8 mouse cellular contexts compared by ENCODE assay signal in the genomic region with DNA sequence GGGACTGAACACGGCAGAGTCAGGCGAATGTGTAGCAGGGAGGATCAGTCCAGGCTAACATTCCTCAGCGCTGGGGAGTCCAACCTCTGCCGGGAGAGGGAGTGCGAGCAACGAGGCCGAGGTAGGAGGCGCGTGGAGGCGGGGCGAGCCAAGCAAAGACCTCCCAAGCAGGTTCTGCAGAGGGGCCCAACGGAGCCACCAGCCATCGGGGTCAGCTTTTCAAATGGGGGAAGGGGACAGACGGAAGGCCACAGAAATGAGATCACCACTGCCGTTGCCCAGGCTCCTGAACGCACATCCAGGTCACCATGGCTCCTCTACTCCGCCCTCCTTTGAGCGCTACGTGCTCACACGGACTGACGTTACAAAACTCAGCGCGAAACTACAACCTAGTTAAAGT. TPM values are rescaled to one million over a fixed set of nuclear protein-coding genes. Genes with fewer than 3 reads are reported as not detected.
DNase-seq lines count a peak whose midpoint lies in the region; ATAC-seq and TF ChIP-seq lines count a peak whose summit lies in the region.

No protein-coding gene starts in this region.

- peak overlapping the region; percentile 78 for H3K4me3 ChIP-seq in gastrocnemius, adult 2 months
- peak overlapping the region; percentile 66 for H3K4me3 ChIP-seq in hindbrain, embryonic 13.5 days

- H3K4me1 ChIP-seq in hindbrain, embryonic 13.5 days (replicated peaks) = peaks cover 22% of the 10 kb centered on the region

- H3K27me3 ChIP-seq in hindbrain, embryonic 13.5 days = peaks cover 22% of the 10 kb centered on the region

- DNase-seq in adipocyte (ENCODE audit: low spot score) = peak; percentile 92
- DNase-seq in cerebellum, postnatal 4 days (ENCODE audit: low spot score in 2 of 2) = peak; percentile 44 to 72
- DNase-seq in gastrocnemius, adult 2 months = peak; percentile 90
- peak; percentile 65 to 75 for DNase-seq in layer of hippocampus, postnatal 25 days (ENCODE audit: extremely low spot score in 1 of 2, low spot score in 1 of 2)
- peak; percentile 78 for DNase-seq in lung, postnatal 14 days
- peak; percentile 84 for DNase-seq in right cerebral cortex, adult 18-20 months

- peak overlapping the region; percentile 100 for H3K4me2 ChIP-seq in hindbrain, embryonic 13.5 days

- TF ChIP-seq CTCF in gastrocnemius, adult 2 months (IDR thresholded peaks at IDR 0.05) = peak; percentile 70

- H3K9ac ChIP-seq in hindbrain, embryonic 13.5 days = peak overlapping the region; percentile 80

- peak overlapping the region; percentile 97 for H3K27ac ChIP-seq in gastrocnemius, adult 2 months
- peak overlapping the region; percentile 69 for H3K27ac ChIP-seq in hindbrain, embryonic 13.5 days

- peak; percentile 80 for ATAC-seq in hindbrain, embryonic 13.5 days (ENCODE audit: low FRiP score)
- no peak for ATAC-seq in CD4-positive, CD25-positive, alpha-beta regulatory T cell, adult 4 months

- under 1% methylated on average over 23 of the region's 23 CpGs for WGBS in hindbrain, embryonic 13.5 days

- H3K9me3 ChIP-seq in hindbrain, embryonic 13.5 days = no peaks in the 10 kb centered on the region

- intact Hi-C loops in gastrocnemius, adult 2 months (cut with DNase I) = loop anchor here (5.0 kb wide), 1 partner anchor 1266 kb away; no protein-coding TSS in a partner anchor

- H3K36me3 ChIP-seq in hindbrain, embryonic 13.5 days = peaks cover 13% of the 10 kb centered on the region

RNA-seq across cellular contexts. Expression of gene Adamts1, which starts 1.7 kb away (rescaled TPM):
- 10 to 100 TPM; 17.3 to 24.4 TPM for total RNA-seq in gastrocnemius, adult 2 months (2021)
- 10.2 and 14.8 TPM in 2 replicates for polyA plus RNA-seq in hindbrain, embryonic 13.5 days (2015; fragmentation: Nextera tagmentation; extraction: Ambion mirVana)
- 10 to 100 TPM; 23.1 to 24.2 TPM for total RNA-seq in layer of hippocampus, postnatal 25 days (2021)
- polyA plus RNA-seq in CD4-positive, CD25-positive, alpha-beta regulatory T cell, adult 4 months (2017; shearing (Covaris generic)) = not detected
